Mouse (Mus musculus) large intestine, adult 2 months (tissue): ENCODE data around the gene Mxd1. TPM values are rescaled to one million over a fixed set of nuclear protein-coding genes. Genes with fewer than 3 reads are reported as not detected.

Experiments used
- DNase-seq: peaks from one replicate; pipeline ENCODE4 v3.0.0-alpha.2; 2012; ENCODE audit warnings: low read depth, low spot score
- WGBS: fragments of 180-500 bp; shearing (Covaris S2); methylation state at CpG from one replicate; pipeline ENCODE4 v1.1.7; 2018; 5-methylcytosine and 5-hydroxymethylcytosine counted together
- polyA plus RNA-seq: library from polyadenylated mRNA; depleted of rRNA; stranded (reverse); fragments of >200 nt; gene quantifications from 2 replicates; pipeline ENCODE4 v1.2.3, GENCODE M21; 2012

Gene Mxd1
- polyA plus RNA-seq, 1 experiment = 123 TPM

GRCm38 (mm10) chr6:86654270-86654916 lies 14.6 kb downstream of the Mxd1 start:
- DNase-seq = no peak
- 73% methylated on average over 9 of the region's 9 CpGs for WGBS

- no peak for DNase-seq
- 88% methylated on average over 6 of the region's 6 CpGs for WGBS
These were observed 15.9 kb downstream of the Mxd1 start for GRCm38 (mm10) chr6:86653026-86653425.

- no peak for DNase-seq
- WGBS = 49% methylated on average over 7 of the region's 7 CpGs
These were observed 22.8 kb downstream of the Mxd1 start for GRCm38 (mm10) chr6:86646143-86646542.

- DNase-seq = peak; percentile 27
- WGBS = 55% methylated on average over 4 of the region's 4 CpGs
These were observed 23.4 kb downstream of the Mxd1 start for GRCm38 (mm10) chr6:86645551-86645950.

- WGBS = 52% methylated on average over 3 of the region's 3 CpGs
- DNase-seq = no peak
These were observed 24.1 kb downstream of the Mxd1 start for GRCm38 (mm10) chr6:86644775-86645400.

- WGBS = 81% methylated on average over 8 of the region's 8 CpGs
- no peak for DNase-seq
These were observed 27.2 kb downstream of the Mxd1 start for GRCm38 (mm10) chr6:86641716-86642115.

GRCm38 (mm10) chr6:86640776-86641175 lies 28.2 kb downstream of the Mxd1 start:
- no peak for DNase-seq
- 68% methylated on average over 8 of the region's 8 CpGs for WGBS

- 85% methylated on average over 3 of the region's 3 CpGs for WGBS
These were observed 28.8 kb downstream of the Mxd1 start for GRCm38 (mm10) chr6:86640161-86640560.

GRCm38 (mm10) chr6:86639180-86640160 lies 29.5 kb downstream of the Mxd1 start:
- 78% methylated on average over 18 of the region's 18 CpGs for WGBS
- no peak for DNase-seq

More at GRCm38 (mm10) chr6:86640161-86640560, 28.8 kb downstream of the Mxd1 start:
- DNase-seq = no peak

- no peak for DNase-seq
- 40% methylated on average over 2 of the region's 2 CpGs for WGBS
These were observed 30.5 kb downstream of the Mxd1 start for GRCm38 (mm10) chr6:86638434-86638833.

GRCm38 (mm10) chr6:86637860-86638259 lies 31.1 kb downstream of the Mxd1 start:
- DNase-seq = no peak
- WGBS = 85% methylated on average over 2 of the region's 2 CpGs

- no peak for DNase-seq
- WGBS = 58% methylated on average over 4 of the region's 4 CpGs
These were observed 31.7 kb downstream of the Mxd1 start for GRCm38 (mm10) chr6:86637171-86637835.

- WGBS = 29% methylated on average over 2 of the region's 2 CpGs
- DNase-seq = peak; percentile 64
These were observed 32.5 kb downstream of the Mxd1 start for GRCm38 (mm10) chr6:86636495-86636894.

- DNase-seq = no peak
- 59% methylated on average over 3 of the region's 3 CpGs for WGBS
These were observed 38.8 kb downstream of the Mxd1 start for GRCm38 (mm10) chr6:86630141-86630540.

GRCm38 (mm10) chr6:86627946-86628345 lies 41.0 kb downstream of the Mxd1 start, which contains the start of gene Asprv1:
Asprv1 (plus strand) TSS chr6:86628164.
- DNase-seq = no peak

GRCm38 (mm10) chr6:86624074-86625030 lies 44.6 kb downstream of the Mxd1 start:
- 58% methylated on average over 18 of the region's 18 CpGs for WGBS
- DNase-seq = no peak

More at GRCm38 (mm10) chr6:86627946-86628345, 41.0 kb downstream of the Mxd1 start, which contains the start of gene Asprv1:
- WGBS = 56% methylated on average over 10 of the region's 10 CpGs

- 87% methylated on average over 4 of the region's 4 CpGs for WGBS
These were observed 45.8 kb downstream of the Mxd1 start for GRCm38 (mm10) chr6:86623201-86623600.

GRCm38 (mm10) chr6:86615301-86615700 lies 53.7 kb downstream of the Mxd1 start:
- WGBS = 59% methylated on average over 4 of the region's 4 CpGs

More at GRCm38 (mm10) chr6:86623201-86623600, 45.8 kb downstream of the Mxd1 start:
- DNase-seq = no peak

More at GRCm38 (mm10) chr6:86615301-86615700, 53.7 kb downstream of the Mxd1 start:
- no peak for DNase-seq
